Mouse (Mus musculus) heart, adult 9 months (tissue): ENCODE results near the gene Tmem165.

Source experiments
- DNase-seq, 2 experiments: peaks; one replicate each; pipeline ENCODE4 v3.0.0; 2022; ENCODE audit warnings: low spot score in 2 of 2

Gene Tmem165

GRCm38 (mm10) chr5:76245419-76245818, 61.7 kb downstream of the Tmem165 start:
- no peak for DNase-seq

GRCm38 (mm10) chr5:76246539-76246938, 62.9 kb downstream of the Tmem165 start:
- no peak for DNase-seq

DNA sequence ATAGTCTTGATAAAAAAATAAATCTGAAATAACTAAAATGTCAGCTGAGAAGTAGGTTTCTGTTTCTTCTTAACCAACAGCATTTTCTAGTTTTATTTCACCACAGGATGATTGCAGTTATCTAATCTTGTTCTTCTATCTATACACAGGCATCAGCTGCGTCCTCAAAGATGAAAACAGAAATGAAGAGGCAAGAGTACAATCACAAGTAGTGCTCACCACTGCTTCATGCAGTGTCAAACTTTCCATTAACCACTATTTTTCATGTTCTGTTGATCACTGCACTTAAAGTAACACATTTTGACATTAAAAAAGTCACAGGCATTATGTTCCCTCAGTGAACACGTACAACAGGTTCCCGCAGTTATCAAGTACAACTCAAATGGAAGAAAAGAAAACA, 67.3 kb downstream of the Tmem165 start:
- no peak for DNase-seq
